Mouse (Mus musculus): ENCODE data around the gene Larp4b.

Gene Larp4b

DNA sequence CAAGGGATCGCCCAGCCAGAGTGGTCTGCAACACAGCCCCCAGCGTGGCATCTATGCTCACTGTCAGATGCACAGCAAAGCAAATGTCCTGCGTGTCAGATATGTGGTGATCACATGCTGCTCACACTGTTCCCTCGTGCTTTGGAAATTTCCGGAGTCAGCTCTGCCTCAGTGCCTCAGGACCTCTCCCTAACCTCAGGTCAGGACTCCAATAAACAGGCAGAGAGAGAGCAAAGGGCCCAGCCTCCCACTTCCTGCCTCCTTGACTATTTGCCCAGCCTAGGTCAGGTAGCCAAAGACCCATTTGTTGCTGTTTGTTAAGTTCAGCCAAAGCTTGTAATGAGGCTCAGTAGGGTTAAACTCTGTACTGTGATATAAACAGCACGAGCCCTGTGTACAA is 87.4 kb downstream of the Larp4b start:
- no peak for DNase-seq

DNA sequence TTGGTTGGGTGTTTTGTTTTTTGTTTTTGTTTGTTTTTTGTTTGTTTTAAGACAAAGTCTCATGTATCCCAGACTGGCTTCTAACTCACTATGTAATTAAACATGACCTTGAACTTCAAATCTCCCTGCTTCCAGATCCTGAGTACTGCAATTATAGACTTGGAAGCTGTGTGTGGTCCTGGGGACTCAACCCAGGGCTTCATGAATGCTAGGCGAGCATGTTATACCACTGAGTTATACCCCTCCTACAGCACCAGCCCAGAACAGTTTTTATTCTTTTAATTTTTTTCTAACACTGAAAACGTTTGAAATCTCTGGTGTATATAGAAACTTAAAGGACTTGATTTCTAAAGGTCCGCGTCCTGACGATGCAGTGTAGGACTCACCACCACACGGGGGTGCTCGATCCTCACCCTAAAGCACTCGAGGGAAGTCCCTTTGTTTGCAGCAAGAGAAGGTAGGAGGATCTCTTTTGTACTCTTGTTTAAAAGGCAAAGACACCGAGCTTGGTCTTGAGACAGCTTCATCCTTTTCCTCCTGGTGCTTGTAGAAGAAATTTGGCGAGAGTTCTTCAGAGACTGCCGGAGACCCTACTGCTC is 88.1 kb downstream of the Larp4b start:
- DNase-seq, result peak; percentile 56

DNA sequence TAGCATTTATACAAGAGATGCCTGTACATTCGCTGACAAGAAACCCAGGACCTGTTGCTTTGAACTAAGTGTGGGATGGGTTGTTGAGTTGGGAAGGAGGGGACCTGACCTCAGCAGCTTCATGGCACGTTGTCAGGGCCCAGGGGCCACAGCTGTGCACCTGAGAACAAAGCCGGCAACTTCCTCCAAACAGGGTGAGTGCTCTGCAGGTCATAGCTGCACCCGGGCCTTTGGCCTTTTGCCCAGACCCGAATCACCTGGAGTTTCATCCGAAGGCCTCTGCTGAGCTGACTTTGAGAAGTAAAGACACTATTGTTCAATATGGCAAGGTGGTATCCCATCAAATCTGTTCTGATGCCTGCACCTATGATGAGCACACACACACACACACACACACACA is 90.6 kb downstream of the Larp4b start:
- DNase-seq, result no peak

DNA sequence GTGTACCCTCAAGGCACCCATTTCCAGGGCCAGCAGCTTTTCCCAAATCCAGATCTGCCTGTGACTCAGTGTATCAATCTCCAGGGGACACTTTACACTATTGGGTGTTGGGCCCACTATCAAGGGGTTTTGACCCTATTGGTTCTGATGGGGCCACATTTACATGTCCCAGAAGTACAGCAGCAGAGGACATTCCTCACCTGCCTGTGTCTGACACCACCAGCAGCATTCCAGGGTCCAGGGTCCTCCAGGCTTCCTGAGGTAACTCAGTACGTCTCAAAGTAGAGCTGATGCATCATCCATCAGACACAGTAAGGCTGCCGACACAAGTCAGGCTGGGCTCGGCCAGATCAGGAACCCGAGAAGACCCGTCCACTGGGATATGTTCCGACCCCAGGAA is 91.0 kb downstream of the Larp4b start:
- DNase-seq, result no peak

DNA sequence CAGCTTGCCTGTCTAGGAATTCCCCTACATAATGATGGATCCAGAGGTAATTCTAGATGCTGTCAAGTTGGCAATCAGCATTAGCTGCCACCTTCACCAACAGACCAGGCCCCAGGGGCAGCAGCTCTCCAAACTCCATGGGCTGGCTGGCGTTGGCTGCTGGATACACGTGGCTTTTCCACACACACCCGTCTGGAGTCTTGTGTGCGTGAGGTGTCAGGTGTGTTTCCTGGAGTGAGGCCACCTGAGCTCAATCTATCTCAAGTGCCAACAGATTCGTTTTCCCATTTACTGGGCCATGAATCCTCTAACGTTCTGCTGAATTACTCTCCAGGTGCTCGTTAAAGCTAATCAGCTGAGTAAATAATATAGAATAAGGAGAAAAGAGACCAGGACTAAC is 93.5 kb downstream of the Larp4b start:
- no peak for DNase-seq

DNA sequence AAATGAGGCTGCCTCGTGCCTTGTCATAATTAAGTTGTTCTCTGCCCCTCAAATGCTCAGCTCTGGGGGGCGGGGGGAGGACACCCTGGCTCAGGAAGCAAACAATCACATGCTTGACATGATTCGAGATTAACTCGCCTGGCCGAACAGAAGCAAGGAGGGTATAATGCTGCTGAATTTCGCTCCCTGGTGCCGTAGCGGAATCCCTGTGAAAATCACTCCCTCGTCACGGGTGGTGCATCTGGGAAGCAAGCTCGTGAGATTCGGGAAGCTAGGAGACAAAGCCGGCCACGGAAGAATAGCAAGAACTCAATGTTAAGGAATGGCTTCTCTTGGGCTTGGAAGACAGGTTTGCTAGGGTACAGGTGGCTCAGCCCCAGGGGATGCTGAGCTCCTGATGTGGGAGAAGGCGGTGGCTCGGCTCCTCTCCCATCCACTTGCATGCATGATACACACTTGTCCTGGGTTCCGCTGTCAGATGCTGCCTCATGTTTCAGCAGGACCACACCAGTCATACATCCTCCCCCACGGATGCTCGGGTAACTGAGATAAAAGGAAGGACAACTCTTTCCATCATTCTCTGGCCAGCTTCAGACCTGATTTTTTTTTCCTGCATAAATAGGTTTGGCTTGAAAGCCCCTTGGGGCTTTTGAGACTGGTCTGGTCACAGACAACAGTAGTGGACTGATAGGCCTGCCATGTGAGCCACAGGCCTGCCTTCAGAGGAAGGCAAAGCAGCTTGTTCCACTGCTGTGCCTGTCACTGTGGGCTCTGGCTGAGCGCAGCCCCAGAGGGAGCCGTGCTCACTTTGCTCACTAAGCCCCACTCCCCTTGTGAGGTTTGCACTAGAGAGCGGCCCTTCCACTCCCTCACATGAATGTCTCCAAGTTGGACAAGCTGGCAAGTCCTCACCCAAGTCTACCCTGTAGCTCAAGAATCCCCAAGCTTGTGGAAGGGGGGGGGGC is 94.2 kb downstream of the Larp4b start:
- DNase-seq, result no peak

DNA sequence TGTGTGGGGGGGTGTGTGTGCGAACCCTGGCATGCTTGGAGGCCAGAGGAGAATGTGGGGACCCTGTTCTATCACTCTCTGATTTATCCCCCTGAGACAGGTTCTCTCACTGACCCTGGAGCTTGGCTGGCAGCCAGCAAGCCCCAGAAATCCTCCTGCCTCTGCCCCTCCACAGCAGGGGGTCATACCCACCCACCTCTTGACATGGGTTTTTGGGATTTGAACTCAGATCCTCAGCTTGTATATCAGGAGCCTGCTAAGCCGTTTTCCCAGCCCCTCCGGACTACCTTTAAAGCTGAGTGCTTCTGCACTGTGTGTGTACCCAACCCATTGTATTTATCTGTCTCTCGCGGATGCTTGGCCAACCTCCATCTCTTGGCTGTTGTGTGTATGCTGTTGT is 95.8 kb downstream of the Larp4b start:
- no peak for DNase-seq

DNA sequence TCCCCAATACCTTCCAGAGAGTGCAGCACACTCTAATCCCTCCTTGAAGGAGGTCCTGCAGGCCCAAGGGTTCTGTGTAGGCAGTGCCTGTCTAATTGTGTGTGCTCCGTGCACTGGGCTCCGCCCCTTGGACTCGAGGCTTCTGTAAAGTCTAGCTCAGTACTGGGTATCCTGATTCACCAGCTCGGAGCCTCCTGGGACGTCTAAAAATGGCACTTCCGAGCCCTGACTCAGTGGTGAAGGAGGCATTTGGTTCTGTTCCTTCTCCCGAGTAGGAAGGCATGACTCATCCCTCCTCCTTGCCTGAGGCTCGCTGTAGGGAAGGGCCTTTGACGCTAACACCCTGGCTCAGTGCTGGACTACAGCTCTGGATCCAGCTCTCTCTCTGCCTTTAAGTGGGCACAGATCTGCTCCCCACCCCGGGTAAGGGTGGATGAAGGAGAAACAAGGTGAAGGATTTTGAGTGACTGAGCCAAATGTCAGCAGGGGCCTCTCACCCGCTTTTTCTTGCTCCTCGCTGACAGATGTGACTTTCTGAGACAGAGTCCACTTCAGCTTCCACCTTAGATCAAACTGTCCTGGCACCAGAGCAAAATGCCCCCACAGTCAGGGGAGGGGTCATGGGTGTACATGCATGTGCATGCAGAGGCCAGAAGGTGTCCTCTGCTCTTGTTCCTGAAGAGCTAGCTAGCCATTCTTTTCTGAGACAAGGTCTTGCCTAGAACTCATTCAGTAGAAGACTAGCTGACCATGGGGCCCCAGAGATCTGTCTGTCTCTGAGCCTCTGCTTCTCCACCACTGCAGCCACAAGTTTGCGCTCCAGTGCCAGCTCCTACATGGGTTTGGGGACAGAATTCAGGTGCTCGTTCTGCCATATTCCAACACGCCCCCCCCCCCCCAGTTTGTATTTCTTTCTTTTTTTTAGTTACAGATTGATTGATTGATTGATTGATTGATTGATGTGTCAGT is 97.8 kb downstream of the Larp4b start:
- DNase-seq, result no peak

DNA sequence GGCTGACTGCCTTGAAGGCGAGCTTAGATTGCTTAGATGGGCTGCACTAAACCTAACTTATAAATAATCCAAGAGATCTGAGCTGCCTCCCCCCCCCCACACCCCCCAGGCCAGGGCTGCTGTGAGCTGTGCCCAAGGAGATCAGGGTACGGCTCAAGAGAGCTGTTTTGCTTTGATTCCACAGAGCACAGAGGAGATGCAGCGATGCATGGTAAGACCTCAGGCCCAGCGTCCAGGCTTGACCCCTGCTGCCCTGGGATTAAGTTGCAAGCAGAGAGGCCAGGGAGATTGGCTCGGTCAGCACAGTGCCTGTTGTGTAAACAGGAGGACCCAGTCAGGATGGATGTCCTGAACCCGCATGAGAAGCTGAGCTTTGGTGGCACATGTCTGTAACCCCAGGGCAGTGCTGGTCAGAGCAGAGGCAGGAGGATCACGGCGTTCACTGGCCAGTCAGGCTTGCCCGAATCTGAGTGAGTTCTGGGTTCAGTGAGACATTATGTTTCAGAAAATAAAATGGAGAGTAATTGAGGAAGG is 99.2 kb downstream of the Larp4b start:
- DNase-seq, result no peak

DNA sequence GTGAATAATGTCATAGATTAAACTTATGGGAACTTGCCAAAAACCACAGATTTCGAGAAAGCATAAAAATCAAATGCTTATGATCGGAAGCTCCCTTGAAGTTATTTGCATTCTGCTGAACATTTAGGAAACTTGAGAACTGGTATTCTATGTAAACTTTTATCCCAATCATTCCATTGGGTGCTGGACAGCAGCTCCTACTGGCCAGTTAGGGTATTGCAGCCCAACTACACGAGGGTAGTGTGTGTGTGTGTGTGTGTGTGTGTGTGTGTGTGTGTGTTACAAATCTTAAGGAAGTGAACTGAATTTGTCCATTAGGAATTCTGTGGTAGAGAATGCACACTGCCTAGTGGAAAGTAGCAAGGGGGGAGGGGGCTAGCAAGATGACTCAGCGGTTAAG is 101.0 kb downstream of the Larp4b start:
- no peak for DNase-seq

DNA sequence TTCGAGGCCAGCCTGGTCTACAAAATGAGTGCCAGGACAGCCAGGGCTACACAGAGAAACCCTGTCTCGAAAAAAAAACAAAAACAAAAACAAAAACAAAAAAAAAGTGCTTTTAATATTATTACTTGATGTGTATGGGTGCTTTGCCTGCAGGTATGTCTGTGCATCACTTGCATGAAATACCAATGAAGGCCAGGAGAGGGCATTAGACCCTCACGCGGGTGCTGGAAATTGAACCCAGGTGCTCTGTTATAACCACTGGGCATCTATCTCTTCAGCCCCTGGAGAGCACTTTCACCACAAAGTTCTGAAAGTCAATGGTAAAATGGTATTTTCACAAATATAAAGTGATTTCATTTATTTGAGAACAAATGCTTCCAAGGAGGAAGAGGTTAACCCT is 101.9 kb downstream of the Larp4b start:
- DNase-seq, result no peak

DNA sequence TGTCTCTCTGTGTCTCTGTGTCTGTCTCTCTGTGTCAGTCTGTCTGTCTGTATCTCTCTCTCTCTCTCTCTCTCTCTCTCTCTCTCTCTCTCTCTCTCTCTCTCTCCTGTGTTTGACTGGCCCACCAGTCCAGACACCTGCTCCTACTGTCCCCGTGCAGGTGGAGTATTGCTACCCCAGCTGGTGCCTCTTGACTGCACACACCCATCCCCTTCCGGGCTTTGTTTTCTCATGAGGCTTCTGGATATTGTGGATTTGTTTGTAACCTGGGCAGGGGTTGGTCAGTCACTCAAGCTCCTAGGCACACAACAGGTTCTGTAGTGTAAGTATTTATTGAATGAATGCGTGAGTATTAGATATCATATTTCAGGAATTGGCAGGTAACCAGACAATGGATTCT is 104.4 kb downstream of the Larp4b start:
- DNase-seq, result no peak

DNA sequence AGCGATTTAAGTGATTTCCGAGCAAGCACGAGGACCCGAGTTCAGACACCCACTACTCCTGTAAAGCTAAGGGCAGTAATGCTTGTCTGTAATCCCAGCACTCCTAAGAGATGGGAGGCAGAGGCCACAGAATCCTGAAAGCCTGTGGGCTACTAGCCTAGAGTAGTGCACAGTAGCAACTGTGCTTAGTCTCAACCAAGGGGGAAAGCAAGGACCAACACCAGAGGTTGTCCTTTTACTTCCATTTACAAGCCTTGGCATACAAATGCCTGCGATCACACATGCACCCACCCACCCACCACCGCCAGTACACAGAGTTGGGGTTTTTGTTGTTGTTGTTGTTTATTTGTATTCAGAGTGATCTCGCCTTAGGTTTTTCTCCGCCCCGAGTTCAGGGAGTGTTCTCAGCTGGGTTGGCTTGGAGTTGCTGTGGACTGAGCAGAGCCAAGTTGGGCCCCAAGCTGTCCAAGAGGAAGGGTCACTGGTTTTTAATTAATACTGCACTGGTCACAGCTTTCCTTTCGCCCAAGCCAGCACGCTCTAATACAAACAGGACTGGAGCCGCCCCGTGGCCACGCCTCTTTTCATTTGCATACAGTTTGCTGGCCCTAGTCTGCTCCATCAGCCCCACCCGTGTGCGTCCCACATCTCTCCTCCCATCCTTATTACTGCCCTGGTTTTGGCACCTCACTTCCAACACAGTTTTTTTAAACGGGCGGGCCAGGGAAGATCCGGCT is 105.2 kb downstream of the Larp4b start:
- no peak for DNase-seq

DNA sequence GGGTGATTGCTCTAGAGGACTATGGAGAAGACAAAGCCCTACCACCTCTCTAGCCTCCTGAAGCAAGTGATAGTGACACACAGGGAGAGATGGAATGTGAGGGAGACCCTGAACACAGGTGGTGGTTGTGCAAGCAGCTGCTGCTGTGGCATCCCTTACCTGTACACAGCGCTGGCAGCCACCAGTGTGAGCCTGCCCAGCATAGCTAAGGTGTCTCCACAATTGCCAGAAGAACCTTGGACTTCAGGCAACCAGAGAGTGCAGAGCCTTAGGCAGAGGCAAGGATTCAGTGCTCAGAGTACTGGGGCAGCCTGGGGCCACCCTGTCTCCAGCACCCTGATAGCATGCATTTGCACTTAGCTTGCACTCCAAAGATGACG is 105.8 kb downstream of the Larp4b start:
- DNase-seq, result no peak

DNA sequence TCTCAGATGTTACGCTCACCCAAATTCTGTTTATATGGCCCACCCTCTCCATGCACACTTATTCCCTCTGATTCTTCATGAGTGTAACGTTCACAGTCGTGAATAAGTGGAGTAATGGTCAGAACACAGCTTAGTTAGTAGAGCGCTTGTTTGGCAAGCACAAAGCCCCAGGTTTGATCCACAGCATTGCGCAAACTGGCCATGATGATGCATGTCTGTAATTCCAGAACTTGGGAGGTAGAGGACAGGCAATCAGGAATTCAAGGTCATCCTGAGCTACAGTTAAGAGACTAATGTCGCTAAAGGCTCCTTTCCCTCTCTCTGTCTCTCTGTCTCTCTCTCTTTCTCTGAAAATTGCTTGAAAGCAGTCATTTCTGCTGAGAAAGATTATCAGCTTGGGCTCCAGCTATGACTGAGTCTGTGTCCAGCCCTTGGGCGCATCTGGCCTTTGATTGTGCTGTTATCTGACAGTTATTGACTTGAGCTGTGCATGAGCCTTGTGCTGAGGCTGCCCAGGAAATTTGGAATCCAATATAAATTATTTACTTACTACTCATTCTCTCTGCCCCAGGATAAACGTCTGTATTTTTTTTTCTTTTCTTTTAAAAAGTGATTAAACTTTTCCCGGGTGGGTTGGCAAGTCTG is 129.2 kb downstream of the Larp4b start:
- DNase-seq, result no peak

Data from cerebellum, adult 11-12 months (tissue).